Mouse (Mus musculus): ENCODE data around the gene Utrn. TPM values are rescaled to one million over a fixed set of nuclear protein-coding genes. Genes with fewer than 3 reads are reported as not detected.

Gene Utrn
- total RNA-seq, 2 experiments from 2014 or later = 69.6 to 72.4 TPM

DNA sequence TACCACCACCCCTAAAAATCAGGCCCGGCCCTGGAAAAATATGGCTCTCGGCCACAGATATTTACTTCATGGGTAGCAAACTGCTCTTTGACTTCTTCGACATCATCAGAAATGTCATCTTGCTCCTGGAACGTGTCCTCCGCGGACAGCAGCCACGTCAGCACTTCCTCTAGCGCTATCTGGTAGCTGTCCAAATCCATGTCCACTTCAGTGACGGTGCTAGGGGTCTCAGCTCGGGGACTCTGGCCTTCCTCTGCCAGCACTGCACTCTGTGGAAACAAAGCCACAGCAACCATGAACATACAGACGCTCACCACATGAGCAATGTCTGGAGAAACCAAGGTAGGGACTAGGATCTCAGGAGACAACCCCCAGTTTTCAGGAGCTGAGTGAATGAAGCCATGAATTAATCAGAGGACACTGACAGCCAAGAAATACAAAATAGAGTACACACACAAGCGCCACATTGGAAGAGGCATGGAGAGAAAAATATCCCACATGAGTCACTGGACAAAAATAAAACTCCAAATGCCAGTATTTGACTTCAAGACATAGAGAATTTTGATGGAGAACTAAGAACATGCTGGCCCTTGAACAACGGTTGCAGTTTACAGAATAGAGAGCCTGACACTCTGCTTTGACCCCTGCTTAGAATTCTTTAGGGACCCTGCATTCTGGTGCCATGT lies 129.7 kb downstream of the Utrn start:
- DNase-seq = peak in 1 of 2 experiments; percentile 7
- intact Hi-C loops (cut with DNase I) = loop anchor here (5.0 kb wide), 2 partner anchors 73 to 258 kb away; no protein-coding TSS in a partner anchor

DNA sequence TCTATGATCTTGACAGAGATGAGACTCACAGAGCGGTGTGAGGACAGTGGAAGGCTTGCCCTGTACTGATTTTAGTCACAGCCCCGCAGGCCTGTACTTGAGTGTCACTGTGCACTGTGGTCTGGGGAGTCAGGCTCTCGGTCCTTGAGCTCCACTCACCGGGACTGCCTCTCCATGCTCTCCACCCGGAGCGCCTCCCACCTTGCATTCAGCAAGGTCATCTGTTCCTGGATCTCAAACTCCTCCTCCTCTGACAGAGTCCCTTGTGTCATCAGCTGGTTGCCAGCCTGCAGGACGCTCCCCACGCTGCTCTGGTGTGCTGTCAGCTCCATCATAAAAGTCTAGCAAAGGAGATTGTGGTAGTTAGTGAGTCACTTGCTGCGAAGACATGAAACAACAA lies 131.2 kb downstream of the Utrn start:
- intact Hi-C loops (cut with DNase I) = loop anchor here (5.0 kb wide), 2 partner anchors 74 to 259 kb away; no protein-coding TSS in a partner anchor
- DNase-seq = no peak

DNA sequence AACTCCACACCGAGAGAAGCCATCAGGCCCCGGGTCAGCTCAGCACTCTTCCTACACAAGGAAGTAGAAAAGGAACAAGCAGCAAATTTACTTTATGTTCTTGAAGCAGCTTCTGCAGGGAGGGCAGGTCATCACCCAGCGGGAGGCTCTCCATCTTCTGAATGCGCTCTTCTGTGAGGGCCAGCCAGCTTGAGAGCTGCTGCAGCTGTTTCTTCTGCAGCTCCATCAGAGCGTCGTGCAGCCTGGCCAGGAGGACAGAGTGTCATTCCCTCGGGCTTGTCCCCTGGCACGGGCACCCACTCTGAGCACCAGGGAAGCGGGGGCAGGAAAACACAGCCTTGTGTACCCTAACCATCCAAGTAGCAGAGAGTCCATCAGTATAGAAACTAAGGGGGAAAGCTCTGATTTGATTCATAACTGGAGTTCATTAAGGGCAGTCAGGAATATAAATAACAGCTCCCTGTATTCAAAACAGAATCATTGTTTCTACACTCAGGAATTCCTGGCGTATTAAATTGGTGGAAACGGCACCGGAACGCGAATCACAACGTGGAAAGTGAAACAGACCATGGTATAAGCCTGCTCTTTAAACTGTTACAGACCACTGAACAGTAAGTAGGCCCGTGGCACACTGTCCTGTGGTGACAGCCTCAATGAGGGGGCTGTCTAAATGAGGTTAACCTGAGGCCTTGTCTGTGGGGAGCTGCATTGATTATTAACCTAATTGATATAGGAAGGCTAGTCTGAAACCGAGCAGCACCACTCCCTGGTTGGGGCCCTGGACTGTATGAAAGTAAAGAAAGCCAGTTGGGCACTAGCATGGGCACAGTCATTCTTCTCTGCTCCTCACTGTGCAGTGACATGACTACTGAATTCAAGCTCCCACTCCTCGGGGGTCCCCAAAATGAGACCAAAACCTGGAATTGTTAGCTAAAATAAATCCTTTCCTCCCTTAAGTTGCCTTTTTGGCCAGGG lies 132.0 kb downstream of the Utrn start:
- DNase-seq = peak in 1 of 2 experiments; percentile 18
- intact Hi-C loops (cut with DNase I) = loop anchor here (5.0 kb wide), 2 partner anchors 75 to 260 kb away; no protein-coding TSS in a partner anchor

DNA sequence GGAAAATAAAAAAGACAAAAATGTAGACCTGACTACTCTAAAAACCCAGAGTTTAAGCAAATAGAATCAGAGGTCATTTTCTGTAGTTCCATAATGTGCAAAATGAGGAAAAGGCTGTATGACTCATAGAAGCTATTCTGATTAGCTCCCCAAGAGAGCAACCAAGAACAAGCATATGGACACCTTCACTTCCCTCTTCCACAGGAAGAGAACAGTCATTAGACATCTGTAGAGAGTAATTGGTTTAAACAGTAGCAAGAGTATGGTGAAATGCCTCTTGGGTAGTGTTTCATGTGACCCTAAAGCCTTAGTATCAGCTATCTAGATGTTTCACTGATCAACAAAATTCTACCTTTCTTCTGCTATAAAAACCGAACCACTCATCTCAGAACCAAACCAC lies 133.5 kb downstream of the Utrn start:
- DNase-seq = no peak
- intact Hi-C loops (cut with DNase I) = loop anchor here (5.0 kb wide), 2 partner anchors 77 to 262 kb away; no protein-coding TSS in a partner anchor

DNA sequence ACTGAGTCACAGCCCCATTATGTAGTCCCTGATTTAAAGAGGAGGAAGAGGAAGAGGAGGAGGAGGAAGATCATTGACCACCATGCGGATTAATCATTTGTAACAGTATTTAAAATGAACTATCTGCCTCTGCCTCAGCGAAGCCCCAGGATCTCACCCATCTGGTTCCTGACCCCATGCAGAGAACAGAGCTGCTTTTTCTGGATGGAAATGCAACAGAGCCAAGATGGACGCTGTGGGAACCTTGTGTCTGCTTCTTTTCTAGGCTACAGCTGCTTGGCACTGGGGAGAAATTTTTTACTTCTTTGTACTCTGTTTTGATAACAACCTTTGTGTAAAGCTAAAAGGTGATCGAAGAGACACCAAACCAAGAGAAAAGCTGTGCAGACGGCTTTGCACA lies 137.7 kb downstream of the Utrn start:
- intact Hi-C loops (cut with DNase I) = loop anchor here (5.0 kb wide), 1 partner anchor 136 kb away; the partner anchor contains the start of gene Utrn
- no peak for DNase-seq

DNA sequence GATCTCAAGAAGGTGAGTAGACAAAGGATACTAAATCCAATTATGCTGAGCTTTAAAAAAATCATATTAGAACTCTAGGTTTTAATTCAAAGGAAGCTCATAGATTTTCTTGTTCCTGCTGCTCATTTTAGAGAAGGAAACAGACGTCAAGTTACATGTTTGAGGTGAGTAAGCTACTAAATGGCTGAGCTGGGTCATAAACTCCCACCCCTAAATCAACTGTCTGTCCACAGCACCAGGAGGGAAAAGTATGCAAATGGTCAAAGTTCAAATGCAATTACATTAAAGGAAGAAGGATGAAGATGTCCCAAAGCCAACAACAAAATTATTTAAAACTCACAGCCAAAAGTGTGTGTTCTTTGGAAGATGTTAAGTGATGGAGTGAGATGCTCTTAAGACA lies 139.5 kb downstream of the Utrn start:
- DNase-seq = no peak
- intact Hi-C loops (cut with DNase I) = loop anchor here (5.0 kb wide), 1 partner anchor 138 kb away; the partner anchor contains the start of gene Utrn

DNA sequence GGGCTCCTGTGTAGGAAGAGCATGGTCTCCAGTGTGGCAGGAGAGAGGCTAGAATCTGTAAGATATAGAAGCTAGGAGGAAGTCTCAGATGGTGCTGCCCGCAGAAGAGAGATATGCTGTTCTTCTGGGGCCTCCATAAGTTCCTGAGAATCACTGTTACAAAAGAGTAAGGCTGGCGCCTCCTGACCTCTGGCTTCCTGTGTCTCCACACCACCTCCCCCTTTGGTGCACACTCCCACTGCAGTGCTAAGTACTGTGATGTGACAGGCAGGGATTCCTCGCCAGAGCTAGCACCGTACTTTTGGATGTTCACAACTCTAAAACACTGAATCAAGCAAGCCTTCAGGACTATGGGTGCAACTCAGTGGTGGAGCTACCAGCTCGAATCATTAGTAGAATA lies 140.1 kb downstream of the Utrn start:
- no peak for DNase-seq
- intact Hi-C loops (cut with DNase I) = no loop called here

DNA sequence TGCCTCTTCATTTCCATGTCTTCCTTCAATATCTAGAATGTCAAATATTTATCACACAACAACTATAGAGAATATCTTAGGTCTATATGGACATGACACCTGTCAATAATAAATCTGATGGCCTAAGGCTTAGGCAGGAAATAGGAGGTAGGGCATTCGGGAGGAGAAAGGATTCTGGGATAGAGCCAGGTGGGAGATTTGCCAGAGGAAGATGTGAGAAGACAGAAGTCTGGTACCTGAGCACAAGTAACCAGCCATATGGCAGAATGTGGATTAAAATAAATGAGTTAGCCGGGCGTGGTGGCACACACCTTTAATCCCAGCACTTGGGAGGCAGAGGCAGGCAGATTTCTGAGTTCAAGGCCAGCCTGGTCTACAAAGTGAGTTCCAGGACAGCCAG lies 141.3 kb downstream of the Utrn start:
- DNase-seq = no peak
- intact Hi-C loops (cut with DNase I) = no loop called here

DNA sequence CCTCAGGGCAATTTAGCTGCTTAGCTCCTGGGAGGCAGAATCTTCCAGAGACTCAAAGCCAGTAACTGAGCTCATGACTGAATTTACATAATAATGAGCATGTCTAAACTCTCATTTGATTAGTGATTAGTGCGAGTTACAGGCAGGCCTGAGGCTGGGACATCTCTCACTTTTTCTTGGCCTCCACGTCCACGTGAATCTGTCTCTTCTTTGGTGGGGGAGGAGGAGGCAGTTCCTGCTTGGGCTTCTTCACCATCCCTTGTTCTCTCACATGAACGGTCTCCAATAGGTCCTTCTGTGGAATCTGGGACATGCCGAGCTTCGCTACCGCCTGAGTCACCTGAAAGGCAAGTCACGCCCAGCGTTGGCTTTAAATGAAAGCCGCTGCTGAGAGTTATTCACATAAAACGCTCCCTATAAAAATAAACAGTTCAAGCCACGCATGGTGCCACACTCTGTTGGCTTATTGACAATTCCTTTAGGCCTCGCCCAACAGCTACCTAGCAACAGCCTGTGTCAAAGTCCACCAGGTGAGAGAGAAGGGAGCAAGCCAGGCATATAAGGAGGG lies 143.0 kb downstream of the Utrn start:
- no peak for DNase-seq
- intact Hi-C loops (cut with DNase I) = no loop called here

DNA sequence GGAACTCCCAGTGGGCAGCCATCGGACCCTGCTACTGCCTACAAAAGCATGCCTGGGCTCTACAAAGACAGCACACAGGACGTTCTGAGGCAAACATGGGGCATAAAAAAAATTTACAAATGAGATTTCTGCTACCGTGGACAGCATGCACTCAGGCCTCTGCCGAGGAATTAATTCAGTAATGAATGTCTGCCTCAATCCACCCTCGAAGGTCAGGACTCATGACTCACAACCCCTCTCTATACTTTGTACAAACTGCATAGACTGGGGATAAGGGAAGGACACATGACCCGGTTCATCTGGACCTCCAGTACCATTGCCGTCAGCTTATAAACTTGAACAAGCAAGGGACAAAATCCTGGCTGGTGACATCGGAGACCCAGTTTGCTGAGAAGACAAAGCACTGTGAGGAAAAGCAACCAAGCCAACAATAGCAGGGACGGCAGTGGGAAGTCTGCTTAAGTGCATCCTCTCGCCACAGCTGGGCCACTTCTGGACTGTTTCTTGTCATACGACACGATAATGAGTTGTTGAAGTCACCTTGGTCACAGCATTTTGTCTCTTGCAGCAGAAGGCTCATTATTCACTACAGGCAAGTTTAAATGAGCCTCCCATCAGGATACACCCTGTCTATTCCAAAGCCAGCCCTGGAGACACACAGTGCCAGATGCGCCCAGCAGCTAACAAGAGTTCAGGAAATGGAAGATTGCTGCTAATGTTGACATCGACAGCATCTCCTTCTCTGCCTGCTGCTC lies 144.7 kb downstream of the Utrn start:
- peak in 1 of 2 experiments; percentile 20 for DNase-seq

DNA sequence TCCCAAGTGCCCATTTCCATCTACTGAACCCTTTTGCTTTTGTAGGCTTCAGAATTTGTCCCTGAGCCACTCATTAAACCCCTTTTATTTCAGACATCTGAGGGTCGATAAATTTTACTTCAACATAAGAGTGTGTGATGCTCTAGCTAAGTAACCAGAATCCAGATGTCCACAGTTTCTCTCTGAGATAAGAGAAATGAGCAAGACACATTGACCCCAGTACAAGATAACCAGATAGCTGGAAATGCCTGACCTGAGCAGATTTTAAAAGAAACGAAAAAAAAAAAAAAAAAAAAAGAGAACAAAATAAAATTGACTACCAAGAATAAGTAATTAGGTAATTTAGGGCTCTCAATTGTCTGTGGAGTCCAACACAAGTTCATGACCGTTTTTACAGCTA lies 145.9 kb downstream of the Utrn start:
- no peak for DNase-seq
- intact Hi-C loops (cut with DNase I) = no loop called here

More for the DNA sequence above, 144.7 kb downstream of the Utrn start:
- intact Hi-C loops (cut with DNase I) = no loop called here

DNA sequence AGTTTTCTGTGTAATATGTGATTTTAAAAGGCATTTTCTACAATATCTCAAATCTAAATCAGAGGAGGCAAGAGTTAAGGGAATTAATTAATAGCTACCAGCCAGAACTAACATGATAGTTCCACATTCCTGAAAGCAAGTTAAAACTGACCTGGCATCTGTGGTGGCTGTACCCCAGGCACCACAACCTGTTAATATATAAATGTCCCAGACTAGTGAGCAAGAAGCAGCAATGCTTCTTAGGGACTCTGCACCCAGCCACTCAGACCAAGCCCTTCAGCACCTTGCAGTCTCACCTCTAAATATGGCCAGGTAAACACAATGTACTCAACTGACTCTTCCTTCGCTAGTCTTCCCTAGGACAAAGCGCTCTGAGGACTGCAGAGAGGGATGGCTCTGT lies 147.1 kb downstream of the Utrn start:
- DNase-seq = no peak
- intact Hi-C loops (cut with DNase I) = no loop called here

DNA sequence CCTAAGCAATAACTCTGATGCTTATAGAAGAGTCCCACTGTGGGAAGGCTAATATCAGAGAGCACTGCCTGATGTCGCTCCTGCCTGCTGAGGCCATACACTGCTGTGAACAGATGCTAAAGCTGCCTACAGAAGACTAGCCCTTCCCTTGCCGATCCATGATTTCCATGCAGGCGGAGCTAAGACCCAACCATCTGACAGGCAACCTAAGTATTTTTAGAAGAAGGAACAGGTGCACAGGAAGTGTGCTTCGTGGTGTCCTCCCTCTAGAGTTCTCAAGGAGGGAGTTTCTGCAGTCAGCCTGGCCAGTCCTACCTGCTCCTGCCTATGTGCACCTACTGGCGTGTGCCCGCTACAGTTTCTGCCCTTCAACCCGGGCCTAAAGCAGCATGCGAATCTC lies 150.8 kb downstream of the Utrn start:
- DNase-seq = no peak
- intact Hi-C loops (cut with DNase I) = no loop called here

DNA sequence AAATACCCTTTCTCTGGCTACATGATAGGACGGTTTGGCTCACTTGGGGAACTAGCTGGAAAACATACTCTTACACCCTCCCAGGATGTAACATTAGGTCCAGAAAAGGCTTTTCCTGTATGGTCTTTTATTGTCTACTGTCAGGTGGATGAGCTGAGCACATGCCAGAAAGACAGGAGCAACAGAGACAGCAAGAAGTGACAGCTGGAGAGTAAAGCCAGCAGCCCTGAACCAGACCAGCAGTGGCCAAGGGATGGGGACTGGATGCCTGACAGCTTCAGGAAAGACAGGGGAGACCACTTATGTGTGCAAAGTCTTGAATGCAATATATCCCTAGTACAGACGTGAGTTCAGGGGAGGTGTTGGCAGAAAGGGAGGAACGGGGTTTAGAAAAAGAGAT lies 151.8 kb downstream of the Utrn start:
- no peak for DNase-seq
- intact Hi-C loops (cut with DNase I) = no loop called here

DNA sequence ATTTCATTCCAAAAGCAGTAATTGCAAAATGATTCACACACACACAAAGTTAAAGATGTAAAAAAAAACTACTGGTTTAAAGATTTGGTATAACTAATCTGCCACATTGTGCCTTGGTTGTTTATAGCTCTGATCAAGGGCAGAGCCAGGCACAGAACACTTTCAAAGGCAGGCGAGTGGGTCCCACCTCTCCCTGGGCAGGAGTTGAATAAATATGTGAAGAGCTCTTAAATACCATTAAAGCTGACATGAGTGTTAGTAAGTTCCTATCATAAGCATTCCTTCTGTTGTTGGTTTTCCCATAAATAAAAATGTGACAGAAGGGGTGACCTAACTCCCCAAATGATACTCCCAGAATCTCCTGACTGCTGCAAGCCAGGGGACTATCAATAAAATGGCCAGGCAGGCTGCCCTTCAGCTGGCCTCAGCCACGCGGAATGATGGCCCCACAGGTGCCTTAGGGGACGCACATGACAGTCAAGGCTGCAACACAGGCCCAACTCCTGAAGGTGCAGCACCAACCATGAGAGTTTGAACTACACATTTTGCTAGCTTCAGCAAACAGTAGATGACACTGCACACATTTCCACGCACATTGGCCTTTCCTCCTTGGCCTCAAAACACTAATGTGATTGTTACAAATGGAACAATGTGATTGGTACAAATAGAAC lies 152.4 kb downstream of the Utrn start:
- DNase-seq = no peak
- intact Hi-C loops (cut with DNase I) = no loop called here

DNA sequence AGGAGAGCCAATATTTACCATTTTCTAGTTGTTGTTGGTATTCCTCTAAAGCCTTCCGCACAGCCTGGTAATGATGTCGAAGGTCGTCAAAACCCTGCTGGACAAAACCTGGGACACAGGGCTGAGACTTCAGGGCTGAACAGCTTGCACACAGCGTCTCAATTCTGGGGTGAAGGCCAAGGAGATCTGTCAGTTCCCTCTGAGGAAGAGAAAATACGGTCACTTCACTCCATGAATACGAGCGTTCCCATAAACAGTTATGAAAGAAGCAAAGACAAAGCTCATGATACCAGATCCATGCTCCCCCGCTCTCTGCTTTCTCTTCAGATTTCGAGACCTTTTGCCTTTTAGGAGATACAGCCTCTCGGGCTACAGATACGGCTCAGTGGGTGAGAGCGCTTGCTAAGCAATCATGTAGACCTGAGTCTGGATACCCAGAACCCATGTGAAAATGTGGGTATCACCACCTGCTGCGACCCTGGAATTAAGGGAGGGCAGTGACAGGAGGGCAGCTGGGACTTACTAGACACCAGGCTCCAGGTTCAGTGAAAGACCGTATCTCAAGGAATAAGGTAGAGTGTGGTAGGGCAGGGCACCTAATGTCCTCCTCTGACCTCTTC lies 155.8 kb downstream of the Utrn start:
- DNase-seq = no peak
- intact Hi-C loops (cut with DNase I) = no loop called here

DNA sequence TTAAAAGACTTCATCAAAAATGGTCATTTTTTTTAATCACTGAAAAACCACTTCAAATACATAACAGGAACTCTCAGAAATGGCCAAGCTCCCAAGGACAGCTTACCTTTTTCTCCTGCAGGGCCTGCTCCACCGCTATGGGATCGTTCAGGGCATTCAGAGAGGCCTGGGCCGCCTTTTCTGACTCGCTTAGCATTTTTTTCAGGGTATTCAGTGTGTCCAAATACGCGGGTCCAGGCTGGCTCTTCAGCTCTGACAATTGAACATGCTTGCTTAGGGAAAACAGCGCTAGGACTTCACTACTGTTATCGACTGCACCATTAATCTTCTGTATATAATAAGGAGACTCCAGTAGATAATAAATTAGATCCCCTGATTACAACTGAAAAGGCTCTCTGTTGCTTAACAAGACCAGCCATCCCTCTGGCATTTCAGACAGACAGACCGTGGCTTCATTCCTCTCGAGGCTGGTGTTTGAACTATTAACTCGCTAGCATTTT lies 157.8 kb downstream of the Utrn start:
- no peak for DNase-seq
- intact Hi-C loops (cut with DNase I) = no loop called here

DNA sequence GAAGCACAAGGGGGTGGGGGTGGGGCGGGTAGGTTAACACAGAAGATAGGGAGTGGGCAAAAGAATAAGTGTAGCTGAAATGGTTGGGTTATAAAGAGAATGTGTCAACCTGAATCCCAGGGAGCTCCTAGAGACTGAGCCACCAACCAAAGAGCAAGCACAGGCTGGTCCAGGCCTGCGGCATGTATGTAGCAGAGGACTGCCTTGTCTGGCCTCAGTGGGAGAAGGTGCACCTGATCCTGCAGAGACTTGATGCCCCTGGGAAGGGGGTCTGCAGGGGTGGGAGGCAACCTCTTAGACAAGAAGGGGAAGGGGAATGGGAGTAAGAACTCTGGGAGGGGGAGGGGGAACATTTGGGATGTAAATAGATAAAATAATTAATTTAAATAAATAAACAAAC lies 162.6 kb downstream of the Utrn start:
- intact Hi-C loops (cut with DNase I) = no loop called here
- DNase-seq = no peak

DNA sequence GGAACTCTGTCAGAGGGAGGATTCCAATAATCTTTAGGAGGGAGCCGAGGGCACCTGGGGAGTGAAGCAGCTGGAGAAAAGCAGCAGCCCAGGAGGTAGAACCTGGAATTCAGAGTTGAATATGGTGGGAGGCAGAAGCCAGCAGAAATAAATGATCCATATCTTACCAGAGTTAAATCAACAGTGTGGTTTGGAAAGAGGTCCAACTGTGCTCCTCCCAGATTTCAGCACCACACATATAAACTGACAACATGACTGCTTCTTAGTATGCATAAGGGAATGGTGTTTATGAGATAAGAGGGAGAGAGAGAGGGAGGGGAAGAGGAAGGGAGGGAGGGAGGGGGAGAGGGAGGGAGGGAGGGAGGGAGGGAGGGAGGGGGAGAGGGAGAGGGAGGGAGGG lies 163.2 kb downstream of the Utrn start:
- DNase-seq = no peak
- intact Hi-C loops (cut with DNase I) = no loop called here
